Mouse (Mus musculus): ENCODE measurements around the gene Fam189b.

- no peak for TF ChIP-seq GATA1 (IDR thresholded peaks at IDR 0.05; ENCODE audit: low read length)
- no peak for TF ChIP-seq TAL1 (IDR thresholded peaks at IDR 0.05; ENCODE audit: low read length)
These were observed 30.7 kb upstream of the Fam189b start for GRCm38 (mm10) chr3:89152084-89152835.

All from erythroblast, embryonic 14.5 days (primary cell).